Mouse (Mus musculus) embryonic stem cell, embryonic (primary cell): ENCODE measurements around the gene Tldc1.

ENCODE experiments used
- CTCF ChIA-PET, 4 experiments: fragments of 300-600 bp in 2 of 4; fragments of 350-600 bp in 2 of 4; sonication (Branson Sonifier 250); formaldehyde crosslinking; loops; one replicate each; lab custom pipeline; 2022; ENCODE audit warnings: inconsistent platforms in 2 of 4; lab: Charles Lee
- POLR2A ChIA-PET, 4 experiments: fragments of 300-600 bp in 2 of 4; fragments of 350-600 bp in 2 of 4; sonication (Branson Sonifier 250); formaldehyde crosslinking; loops; one replicate each; lab custom pipeline; 2022; ENCODE audit warnings: antibody characterized with exemption in 4 of 4, inconsistent platforms in 1 of 4; lab: Charles Lee

Tldc1 gene

GRCm38 (mm10) chr8:119787341-119787740, 9.1 kb upstream of the Tldc1 start:
- ChIA-PET POLR2A (interaction anchor here in 1 of 4 experiments (1.5 kb wide), 1 partner anchor 53 kb away, joined by 3 read pairs; the partner anchor contains the start of gene Cotl1), CTCF (interaction anchor here in 2 of 4 experiments (0.6 to 0.8 kb wide), 2 partner anchors 15 to 111 kb away, joined by 3 read pairs; no protein-coding TSS in a partner anchor)

- CTCF ChIA-PET: interaction anchor here in 2 of 4 experiments (0.5 to 1.2 kb wide), 2 partner anchors 100 to 402 kb away, joined by 3 read pairs; no protein-coding TSS in a partner anchor
- POLR2A ChIA-PET: interaction anchor here in 1 of 4 experiments (1.0 to 1.8 kb wide), 3 partner anchors 12 to 256 kb away, joined by 3 to 7 read pairs (median 3); partner anchors contain the start of gene Cotl1
Observed at GRCm38 (mm10) chr8:119786871-119787270, 8.7 kb upstream of the Tldc1 start.

GRCm38 (mm10) chr8:119785764-119786405, 7.7 kb upstream of the Tldc1 start:
- ChIA-PET POLR2A (interaction anchor here in 2 of 4 experiments (0.6 to 1.8 kb wide), 4 partner anchors 13 to 265 kb away, joined by 3 to 7 read pairs (median 4); partner anchors contain the start of gene Cotl1 (in 1 of the 2)), CTCF (interaction anchor here in 2 of 4 experiments (0.5 to 1.3 kb wide), 8 partner anchors 101 to 403 kb away, joined by 3 to 7 read pairs (median 3); no protein-coding TSS in a partner anchor)

GRCm38 (mm10) chr8:119784676-119785075, 6.5 kb upstream of the Tldc1 start:
- ChIA-PET POLR2A (interaction anchor here in 1 of 4 experiments (0.8 kb wide), 1 partner anchor 429 kb away, joined by 3 read pairs; no protein-coding TSS in a partner anchor), CTCF (interaction anchor here (0.5 to 4.0 kb wide), 9 partner anchors 18 to 263 kb away, joined by 3 to 32 read pairs (median 4); partner anchors contain the start of genes Cotl1 (in 1 of the 4) and Crispld2 (in 1 of the 4))

- CTCF ChIA-PET: interaction anchor here (0.5 to 8.3 kb wide), 18 partner anchors 18 to 697 kb away, joined by 3 to 126 read pairs (median 4); partner anchors contain the start of genes Cotl1 (in 1 of the 4) and Crispld2 (in 1 of the 4)
- POLR2A ChIA-PET: interaction anchor here in 1 of 4 experiments (0.8 kb wide), 1 partner anchor 428 kb away, joined by 3 read pairs; no protein-coding TSS in a partner anchor
Observed at GRCm38 (mm10) chr8:119784141-119784574, 5.9 kb upstream of the Tldc1 start.

- CTCF ChIA-PET: interaction anchor here (0.6 to 8.3 kb wide), 27 partner anchors 8 to 697 kb away, joined by 3 to 126 read pairs (median 5); partner anchors contain the start of genes Cotl1 (in 1 of the 4), Crispld2 (in 1 of the 4) and Klhl36 (in 1 of the 4)
Observed at GRCm38 (mm10) chr8:119783579-119783978, 5.4 kb upstream of the Tldc1 start.

GRCm38 (mm10) chr8:119782715-119783114, 4.5 kb upstream of the Tldc1 start:
- CTCF ChIA-PET: interaction anchor here (0.5 to 8.3 kb wide), 108 partner anchors 8 to 1796 kb away, joined by 3 to 126 read pairs (median 4); partner anchors contain the start of genes Cotl1 (in 3 of the 4), Klhl36 (in 2 of the 4), 6430548M08Rik (in 1 of the 4) and Taf1c (in 1 of the 4)

More at GRCm38 (mm10) chr8:119783579-119783978, 5.4 kb upstream of the Tldc1 start:
- POLR2A ChIA-PET: no interaction called here

GRCm38 (mm10) chr8:119781086-119781840, 3.0 kb upstream of the Tldc1 start:
- CTCF ChIA-PET: interaction anchor here (0.5 to 8.3 kb wide), 28 partner anchors 10 to 421 kb away, joined by 3 to 126 read pairs (median 4); partner anchors contain the start of genes Cotl1 (in 1 of the 4), Klhl36 (in 1 of the 4) and Taf1c (in 1 of the 4)

More at GRCm38 (mm10) chr8:119782715-119783114, 4.5 kb upstream of the Tldc1 start:
- POLR2A ChIA-PET: interaction anchor here in 2 of 4 experiments (0.5 to 1.2 kb wide), 9 partner anchors 12 to 104 kb away, joined by 3 to 5 read pairs (median 3); no protein-coding TSS in a partner anchor

GRCm38 (mm10) chr8:119780402-119781049, 2.3 kb upstream of the Tldc1 start:
- ChIA-PET POLR2A (interaction anchor here in 3 of 4 experiments (0.5 to 2.4 kb wide), 6 partner anchors 10 to 92 kb away, joined by 3 to 9 read pairs (median 6); no protein-coding TSS in a partner anchor), CTCF (interaction anchor here (0.5 to 8.3 kb wide), 51 partner anchors 8 to 469 kb away, joined by 3 to 126 read pairs (median 4); partner anchors contain the start of gene Klhl36 (in 1 of the 4))

More at GRCm38 (mm10) chr8:119781086-119781840, 3.0 kb upstream of the Tldc1 start:
- POLR2A ChIA-PET: interaction anchor here in 2 of 4 experiments (0.5 to 0.9 kb wide), 4 partner anchors 10 to 129 kb away, joined by 3 to 6 read pairs (median 3); partner anchors contain the start of genes Gm20388 (in 1 of the 2) and Usp10 (in 1 of the 2)

GRCm38 (mm10) chr8:119779013-119779737, 959 bp upstream of the Tldc1 start:
- ChIA-PET POLR2A (interaction anchor here (0.7 to 2.4 kb wide), 17 partner anchors 12 to 366 kb away, joined by 3 to 15 read pairs (median 4); partner anchors contain the start of gene Cotl1 (in 2 of the 4)), CTCF (interaction anchor here (0.6 to 8.3 kb wide), 105 partner anchors 8 to 502 kb away, joined by 3 to 126 read pairs (median 4); partner anchors contain the start of genes Klhl36 (in 3 of the 4), 6430548M08Rik (in 1 of the 4), Atp2c2 (in 1 of the 4) and Cotl1 (in 1 of the 4))

- POLR2A ChIA-PET: interaction anchor here in 3 of 4 experiments (0.8 to 2.4 kb wide), 39 partner anchors 9 to 439 kb away, joined by 3 to 15 read pairs (median 4); partner anchors contain the start of genes Gm20388 (in 2 of the 3), Mbtps1 (in 2 of the 3), Usp10 (in 2 of the 3) and 6430548M08Rik (in 1 of the 3)
- CTCF ChIA-PET: interaction anchor here (0.5 to 8.3 kb wide), 66 partner anchors 9 to 542 kb away, joined by 3 to 126 read pairs (median 5); partner anchors contain the start of genes 6430548M08Rik (in 1 of the 4), Atp2c2 (in 1 of the 4), Hsbp1 (in 1 of the 4) and Klhl36 (in 1 of the 4)
Observed at GRCm38 (mm10) chr8:119777765-119778164, 451 bp downstream of the Tldc1 start.

- CTCF ChIA-PET: interaction anchor here (1.3 to 8.3 kb wide), 15 partner anchors 11 to 364 kb away, joined by 3 to 126 read pairs (median 9); no protein-coding TSS in a partner anchor
- POLR2A ChIA-PET: interaction anchor here in 3 of 4 experiments (0.6 to 2.1 kb wide), 11 partner anchors 16 to 491 kb away, joined by 3 to 9 read pairs (median 3); partner anchors contain the start of gene Mbtps1 (in 1 of the 3)
Observed at GRCm38 (mm10) chr8:119776668-119777245, 1.5 kb downstream of the Tldc1 start.

- ChIA-PET POLR2A (interaction anchor here in 2 of 4 experiments (0.6 to 1.0 kb wide), 3 partner anchors 10 to 201 kb away, joined by 3 to 4 read pairs (median 3); no protein-coding TSS in a partner anchor), CTCF (interaction anchor here in 2 of 4 experiments (1.0 to 3.1 kb wide), 6 partner anchors 11 to 37 kb away, joined by 3 to 14 read pairs (median 4); partner anchors contain the start of gene Tldc1 (in 2 of the 2))
Observed at GRCm38 (mm10) chr8:119765761-119766444, 12.3 kb downstream of the Tldc1 start.

GRCm38 (mm10) chr8:119765311-119765710, 12.9 kb downstream of the Tldc1 start:
- CTCF ChIA-PET: interaction anchor here in 2 of 4 experiments (1.0 to 3.1 kb wide), 6 partner anchors 12 to 38 kb away, joined by 3 to 14 read pairs (median 4); partner anchors contain the start of gene Tldc1 (in 2 of the 2)
- POLR2A ChIA-PET: interaction anchor here in 3 of 4 experiments (0.6 to 1.0 kb wide), 3 partner anchors 8 to 43 kb away, joined by 3 to 4 read pairs (median 4); no protein-coding TSS in a partner anchor
